Mouse (Mus musculus) midbrain, embryonic 10.5 days (tissue): ENCODE measurements around the gene Ttc12. TPM values are rescaled to one million over a fixed set of nuclear protein-coding genes. Genes with fewer than 3 reads are reported as not detected.

Experiments used
- DNase-seq: peaks from one replicate; pipeline ENCODE4 v3.0.0-alpha.2; 2017; ENCODE audit warnings: low spot score
- H3K27ac ChIP-seq: fragments of 300-500 bp; sonication (generic); replicated peaks from 2 replicates; pipeline ENCODE4 v1.5.1; 2016; ENCODE audit warnings: mild to moderate bottlenecking
- H3K27me3 ChIP-seq: fragments of 300-500 bp; sonication (generic); 2 replicates; pipeline ENCODE4 v1.6.1; 2016; ENCODE audit warnings: low read depth, mild to moderate bottlenecking; ENCODE audit not compliant: poor library complexity, severe bottlenecking
- H3K36me3 ChIP-seq: fragments of 300-500 bp; sonication (generic); 2 replicates; pipeline ENCODE4 v1.6.1; 2016; ENCODE audit warnings: mild to moderate bottlenecking, moderate library complexity
- H3K4me1 ChIP-seq: fragments of 300-500 bp; sonication (generic); 2 replicates; pipeline ENCODE4 v1.6.1; 2016
- H3K4me3 ChIP-seq: fragments of 300-500 bp; sonication (generic); 2 replicates; pipeline ENCODE4 v1.5.1; 2016; ENCODE audit warnings: mild to moderate bottlenecking, moderate library complexity
- H3K9me3 ChIP-seq: fragments of 300-500 bp; sonication (generic); replicated peaks from 2 replicates; pipeline ENCODE4 v1.6.1; 2016; ENCODE audit warnings: mild to moderate bottlenecking
- WGBS: fragments of 180-500 bp; shearing (Covaris S2); methylation state at CpG from one replicate; pipeline ENCODE4 v1.1.7; 2016; 5-methylcytosine and 5-hydroxymethylcytosine counted together
- polyA plus RNA-seq: library from polyadenylated mRNA; unstranded; fragments of >200 nt; fragmentation: Nextera tagmentation; extraction: Ambion mirVana; gene quantifications from 2 replicates; pipeline ENCODE4 v1.2.1, GENCODE M21; 2016

Gene Ttc12
- polyA plus RNA-seq, 1 experiment from 2014 or later, result 2.1 TPM

DNA sequence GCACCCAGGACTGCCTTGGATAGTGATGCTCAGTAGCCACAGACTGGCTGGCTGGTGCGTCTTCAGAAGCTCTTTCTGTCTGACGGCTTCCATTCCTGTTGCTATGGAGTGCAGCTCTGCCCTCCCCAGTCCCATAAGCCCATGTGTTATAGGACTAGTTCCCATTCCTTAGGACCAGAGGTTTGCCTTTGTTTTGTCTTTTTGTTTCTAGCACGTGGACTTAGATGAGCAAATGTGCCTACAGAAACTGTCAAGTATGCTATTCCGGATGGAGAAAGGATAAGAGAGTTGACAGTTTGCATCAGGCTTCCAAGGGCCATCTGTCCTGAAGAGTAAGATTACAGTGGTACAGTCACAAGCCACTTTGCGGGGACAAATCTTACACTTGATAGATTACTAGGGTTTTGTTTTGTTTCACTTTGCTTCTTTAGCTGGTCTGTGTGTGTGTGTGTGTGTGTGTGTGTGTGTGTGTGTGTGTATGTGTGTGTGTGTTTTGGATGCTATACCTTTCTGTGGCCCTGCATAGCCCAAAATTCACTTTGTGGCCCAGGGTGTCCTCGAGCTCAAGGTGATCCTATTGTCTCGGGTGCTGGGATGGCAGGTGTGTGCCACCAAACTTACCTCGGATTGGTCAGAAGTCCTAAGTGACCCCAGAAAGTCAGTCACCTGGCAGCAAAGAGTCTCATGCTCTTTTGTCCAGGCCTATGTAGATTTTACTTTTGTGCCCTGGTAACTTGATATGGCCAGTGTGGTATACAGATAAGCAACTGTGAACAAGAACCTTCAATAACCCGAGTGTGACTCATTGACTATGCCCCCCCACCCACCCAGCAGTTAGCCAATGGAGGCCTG lies 1.0 kb upstream of the Ttc12 start:
- no peaks in the 10 kb centered on the region for H3K36me3 ChIP-seq
- H3K27me3 ChIP-seq, result peaks cover 25% of the 10 kb centered on the region
- H3K4me1 ChIP-seq, result peaks cover 31% of the 10 kb centered on the region
- peak overlapping the region; percentile 69; the same call in 1 of the 2 replicates for H3K4me3 ChIP-seq
- no peak for DNase-seq
- WGBS, result 74% methylated on average over 9 of the region's 9 CpGs
- no peak overlapping the region for H3K27ac ChIP-seq
- H3K9me3 ChIP-seq, result no peaks in the 10 kb centered on the region

DNA sequence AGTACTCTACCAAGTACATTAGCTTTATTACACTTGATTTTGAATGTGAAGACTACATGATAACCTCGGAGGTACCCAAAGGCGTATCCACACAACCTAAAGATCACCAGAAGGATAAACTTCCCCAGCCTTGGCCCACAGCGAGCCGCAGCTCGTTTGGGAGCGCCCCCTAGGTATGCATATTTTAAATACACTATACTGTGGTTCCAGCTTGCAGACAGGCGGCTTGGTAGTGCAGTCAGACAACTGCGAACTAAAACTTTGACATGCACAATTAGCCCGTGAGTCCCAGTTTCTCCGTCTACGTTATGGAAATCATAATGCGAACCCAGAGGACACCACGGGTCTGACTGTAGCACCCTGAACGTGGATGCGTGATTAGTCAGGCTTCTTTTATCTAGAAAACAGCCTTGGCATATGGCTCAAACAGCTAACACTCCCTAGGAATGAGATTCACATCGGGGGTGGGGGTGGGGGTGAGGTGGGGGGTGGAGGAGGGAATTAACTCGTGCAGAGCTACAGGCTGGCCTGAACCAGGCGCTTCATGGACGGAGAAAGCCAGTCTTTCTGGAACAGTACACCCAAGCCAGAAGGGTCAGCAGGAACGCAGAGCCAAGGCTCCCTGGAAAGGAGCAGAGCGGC lies 654 bp downstream of the Ttc12 start:
- Histone ChIP-seq H3K9me3 (no peaks in the 10 kb centered on the region), H3K27ac (peak overlapping the region; percentile 82), H3K4me3 (peak overlapping the region; percentile 69), H3K4me1 (peaks cover 31% of the 10 kb centered on the region), H3K27me3 (peaks cover 25% of the 10 kb centered on the region), H3K36me3 (no peaks in the 10 kb centered on the region)
- DNase-seq, result peak; percentile 62
- 4% methylated on average over 21 of the region's 21 CpGs for WGBS

DNA sequence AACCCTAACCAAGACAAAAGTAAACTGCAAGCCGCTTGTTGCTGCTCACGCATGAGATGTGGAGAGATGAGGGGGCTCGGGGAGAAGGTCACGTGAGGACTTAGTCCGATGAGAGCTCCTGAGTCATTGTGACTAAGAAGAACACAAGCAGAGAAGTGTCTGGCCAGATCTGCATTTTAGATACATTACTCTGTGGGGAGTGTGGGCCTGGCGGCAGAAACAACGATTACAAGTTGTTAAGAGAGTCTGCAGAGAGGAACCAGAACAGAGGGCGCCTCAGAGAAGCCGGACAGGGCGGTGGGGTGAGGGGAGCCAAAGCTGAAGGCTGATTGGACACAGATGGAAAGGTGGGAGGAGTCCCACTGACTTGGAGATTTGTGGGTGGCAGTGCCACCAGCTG lies 2.7 kb downstream of the Ttc12 start:
- Histone ChIP-seq H3K36me3 (no peaks in the 10 kb centered on the region), H3K4me1 (peaks cover 24% of the 10 kb centered on the region), H3K27ac (0 out of 2 replicates have a peak overlapping the region, but pooled peaks have one; percentile 28), H3K27me3 (peaks cover 25% of the 10 kb centered on the region), H3K9me3 (no peaks in the 10 kb centered on the region), H3K4me3 (peak overlapping the region; percentile 42)
- DNase-seq, result peak; percentile 24
- WGBS, result 39% methylated on average over 10 of the region's 10 CpGs

DNA sequence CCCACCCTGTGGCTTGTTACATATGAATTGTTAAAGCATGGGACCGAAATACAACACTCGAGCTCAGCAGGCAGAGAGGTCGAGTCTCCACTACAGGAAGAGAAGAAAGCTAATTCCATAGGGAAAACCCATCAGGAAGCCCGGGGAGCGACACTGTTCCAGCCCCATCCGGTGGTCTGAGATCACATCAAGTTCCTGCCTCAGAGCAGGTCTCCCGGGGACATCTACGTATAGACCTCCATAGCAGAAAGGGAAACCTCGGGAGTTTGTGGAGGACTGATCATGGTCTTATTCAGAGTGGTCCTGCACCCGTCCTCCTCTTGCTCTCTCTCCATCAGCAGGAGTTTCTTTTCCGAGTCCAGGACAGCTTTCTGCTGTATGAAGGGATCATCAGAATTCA lies 13.9 kb downstream of the Ttc12 start:
- no peak overlapping the region for H3K4me3 ChIP-seq
- WGBS, result 76% methylated on average over 11 of the region's 11 CpGs
- H3K27ac ChIP-seq, result no peak overlapping the region
- H3K27me3 ChIP-seq, result no peaks in the 10 kb centered on the region
- DNase-seq, result no peak
- H3K36me3 ChIP-seq, result no peaks in the 10 kb centered on the region
- H3K4me1 ChIP-seq, result 0 out of 2 replicates have a peak, but pooled peaks cover 2% of the 10 kb centered on the region
- H3K9me3 ChIP-seq, result peaks cover 2% of the 10 kb centered on the region; the same call in 1 of the 2 replicates

DNA sequence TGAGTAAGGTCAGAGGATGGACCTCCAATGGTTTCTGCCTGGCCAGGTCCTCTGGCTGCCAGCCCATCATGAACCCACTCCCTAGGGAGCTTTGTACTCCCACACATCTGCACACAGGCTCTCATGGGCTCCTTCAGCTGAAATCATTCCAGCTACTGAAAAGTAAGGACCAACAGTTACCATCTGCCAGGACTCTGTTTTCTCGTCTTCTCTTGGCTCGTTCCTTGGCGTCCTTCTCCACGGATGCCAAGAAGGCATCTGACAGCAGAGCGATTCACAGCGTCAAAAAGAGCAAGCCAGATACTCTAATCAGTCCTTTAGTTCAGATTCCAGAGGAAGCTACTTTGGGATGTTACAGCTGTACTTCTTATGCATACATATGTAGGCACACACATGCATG lies 15.1 kb downstream of the Ttc12 start:
- Histone ChIP-seq H3K36me3 (no peaks in the 10 kb centered on the region), H3K4me3 (no peak overlapping the region), H3K9me3 (no peaks in the 10 kb centered on the region), H3K27ac (no peak overlapping the region), H3K27me3 (no peaks in the 10 kb centered on the region), H3K4me1 (0 out of 2 replicates have a peak, but pooled peaks cover 2% of the 10 kb centered on the region)
- no peak for DNase-seq
- WGBS, result 96% methylated on average over 6 of the region's 6 CpGs

DNA sequence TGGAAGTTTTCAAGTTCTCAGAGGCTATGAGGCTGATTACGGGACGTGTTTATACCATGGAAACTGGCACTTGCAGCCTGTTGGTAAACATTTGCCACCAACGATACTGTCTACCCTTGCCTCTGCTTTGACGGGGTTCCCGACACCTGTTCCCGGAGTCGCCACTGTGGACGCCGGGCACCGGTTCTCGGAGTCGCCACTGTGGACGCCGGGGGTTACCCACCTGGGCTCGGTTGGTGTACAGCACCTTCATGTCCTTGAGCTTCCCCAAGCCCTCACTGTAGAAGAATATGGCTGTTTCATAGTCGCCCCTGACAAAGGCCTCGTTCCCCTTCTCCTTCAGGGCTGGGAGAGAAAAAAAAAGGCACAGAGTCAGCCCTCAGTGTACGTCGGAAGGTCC lies 16.0 kb downstream of the Ttc12 start:
- H3K27ac ChIP-seq, result no peak overlapping the region
- H3K36me3 ChIP-seq, result no peaks in the 10 kb centered on the region
- 96% methylated on average over 19 of the region's 19 CpGs for WGBS
- no peak overlapping the region for H3K4me3 ChIP-seq
- no peaks in the 10 kb centered on the region for H3K27me3 ChIP-seq
- 0 out of 2 replicates have a peak, but pooled peaks cover 2% of the 10 kb centered on the region for H3K4me1 ChIP-seq
- DNase-seq, result no peak
- H3K9me3 ChIP-seq, result no peaks in the 10 kb centered on the region

DNA sequence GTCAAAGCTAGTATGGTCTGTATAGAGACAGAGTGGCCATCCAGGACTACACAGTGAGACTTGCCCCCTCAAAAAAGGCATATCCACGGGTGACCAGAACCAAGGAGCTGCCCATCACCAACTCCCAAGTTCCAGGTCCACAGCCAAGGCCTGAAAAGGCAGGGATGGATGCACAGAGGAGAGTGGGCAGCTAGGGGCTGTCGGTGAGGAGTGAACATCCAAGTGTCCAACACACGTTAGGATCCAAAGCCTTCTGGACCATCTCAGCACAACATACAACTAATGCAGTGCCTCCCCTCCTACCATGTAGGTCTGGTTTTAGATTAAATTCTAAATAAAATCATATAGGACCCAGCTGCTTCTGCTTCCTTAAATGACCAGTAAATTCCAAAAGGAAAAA lies 29.9 kb downstream of the Ttc12 start:
- DNase-seq, result no peak
- H3K4me3 ChIP-seq, result no peak overlapping the region

DNA sequence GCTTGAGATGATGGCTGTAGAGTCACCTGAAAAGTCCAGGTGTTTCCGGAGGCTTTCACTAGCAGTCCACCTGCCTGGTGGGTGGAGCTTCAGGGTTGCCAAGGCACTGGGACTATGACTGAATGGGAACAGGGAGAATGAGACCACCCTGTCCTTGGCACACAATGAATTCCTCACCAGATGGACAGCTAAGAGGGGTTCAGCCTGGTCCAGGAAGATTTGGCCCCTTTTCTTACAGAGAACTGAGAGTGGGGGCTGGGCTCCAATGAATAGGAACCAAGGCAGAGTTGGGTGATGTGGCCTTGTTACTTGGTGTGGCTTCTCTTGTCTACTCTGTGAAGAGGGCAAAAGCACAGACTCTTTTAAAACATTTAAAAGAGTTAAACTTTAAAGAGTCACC lies 33.6 kb downstream of the Ttc12 start:
- H3K27ac ChIP-seq, result no peak overlapping the region
- H3K4me3 ChIP-seq, result no peak overlapping the region
- no peaks in the 10 kb centered on the region for H3K27me3 ChIP-seq
- no peaks in the 10 kb centered on the region for H3K36me3 ChIP-seq
- H3K9me3 ChIP-seq, result no peaks in the 10 kb centered on the region
- H3K4me1 ChIP-seq, result no peaks in the 10 kb centered on the region
- no peak for DNase-seq
- WGBS, result 94% methylated on average over 1 of the region's 1 CpGs

More for the DNA sequence above, 29.9 kb downstream of the Ttc12 start:
- H3K27ac ChIP-seq, result no peak overlapping the region
- H3K27me3 ChIP-seq, result no peaks in the 10 kb centered on the region
- no peaks in the 10 kb centered on the region for H3K4me1 ChIP-seq
- H3K9me3 ChIP-seq, result no peaks in the 10 kb centered on the region
- WGBS, result 90% methylated on average over 3 of the region's 3 CpGs
- no peaks in the 10 kb centered on the region for H3K36me3 ChIP-seq

DNA sequence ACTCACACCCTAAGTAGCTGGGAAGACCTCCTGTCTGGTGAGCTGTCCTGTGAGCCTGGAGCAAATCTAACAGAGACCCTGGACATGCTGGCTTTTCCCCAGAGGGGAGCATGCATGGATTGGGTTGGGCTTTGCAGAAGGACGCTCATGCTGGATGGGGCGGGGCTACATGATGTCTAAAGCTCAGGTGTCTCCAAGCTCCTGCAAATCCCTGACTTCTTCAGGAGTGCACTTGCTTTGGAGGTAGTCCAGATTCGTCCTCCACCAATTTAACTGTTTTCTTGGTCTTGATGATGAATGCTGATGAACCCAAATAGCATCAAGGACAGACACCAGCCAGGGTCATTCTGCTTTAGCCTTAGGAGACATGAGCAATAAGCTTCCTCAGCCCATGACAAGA lies 35.5 kb downstream of the Ttc12 start:
- no peak for DNase-seq
- Histone ChIP-seq H3K4me1 (no peaks in the 10 kb centered on the region), H3K27ac (no peak overlapping the region), H3K9me3 (no peaks in the 10 kb centered on the region), H3K36me3 (no peaks in the 10 kb centered on the region), H3K4me3 (no peak overlapping the region), H3K27me3 (no peaks in the 10 kb centered on the region)
- WGBS, result 85% methylated on average over 3 of the region's 3 CpGs

DNA sequence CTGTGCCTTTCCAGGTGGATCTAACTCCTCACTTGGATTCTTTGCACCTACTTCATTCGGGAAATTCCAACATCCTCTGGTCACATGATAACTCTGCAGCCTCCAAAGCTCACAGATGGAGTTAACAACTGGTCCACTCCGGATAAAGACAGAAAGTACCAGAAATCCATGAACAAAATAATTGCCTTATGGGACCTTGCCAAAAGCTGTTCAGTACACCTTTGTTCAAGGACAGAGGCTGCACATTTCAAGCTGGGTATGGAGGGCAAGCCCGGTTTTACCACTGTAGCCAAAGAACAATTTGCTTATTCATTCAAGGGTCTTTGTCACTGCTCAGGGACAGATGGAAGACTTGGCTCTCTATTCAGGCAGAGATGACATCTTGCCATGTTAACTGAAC lies 43.4 kb downstream of the Ttc12 start:
- no peaks in the 10 kb centered on the region for H3K9me3 ChIP-seq
- DNase-seq, result no peak
- H3K27ac ChIP-seq, result no peak overlapping the region
- no peaks in the 10 kb centered on the region for H3K27me3 ChIP-seq
- no peak overlapping the region for H3K4me3 ChIP-seq
- H3K36me3 ChIP-seq, result no peaks in the 10 kb centered on the region
- WGBS, result 86% methylated on average over 3 of the region's 3 CpGs
- peaks cover 6% of the 10 kb centered on the region; the same call in 1 of the 2 replicates for H3K4me1 ChIP-seq

DNA sequence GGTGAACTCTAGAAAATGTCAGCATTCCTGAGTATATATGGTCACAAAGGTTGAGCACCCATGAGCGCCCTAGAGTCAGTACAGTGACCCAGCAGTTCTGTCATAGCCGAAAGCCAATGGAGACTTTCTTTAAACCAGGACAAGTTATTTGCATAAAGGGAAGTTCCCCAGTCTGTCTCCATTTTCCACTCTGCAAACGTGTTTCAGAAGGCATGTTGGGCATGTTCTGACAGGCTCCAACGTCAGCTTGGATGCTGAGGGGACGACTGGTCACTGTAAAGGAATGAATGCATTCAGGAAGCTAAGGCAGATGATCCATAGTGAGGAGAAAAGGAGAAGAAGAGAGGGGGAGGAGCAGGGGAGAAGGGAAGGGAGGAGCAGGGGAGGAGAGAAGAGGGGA lies 58.5 kb downstream of the Ttc12 start:
- DNase-seq, result no peak
- Histone ChIP-seq H3K4me1 (no peaks in the 10 kb centered on the region), H3K27me3 (no peaks in the 10 kb centered on the region), H3K9me3 (no peaks in the 10 kb centered on the region), H3K27ac (no peak overlapping the region), H3K36me3 (no peaks in the 10 kb centered on the region), H3K4me3 (no peak overlapping the region)
- WGBS, result 78% methylated on average over 5 of the region's 5 CpGs

DNA sequence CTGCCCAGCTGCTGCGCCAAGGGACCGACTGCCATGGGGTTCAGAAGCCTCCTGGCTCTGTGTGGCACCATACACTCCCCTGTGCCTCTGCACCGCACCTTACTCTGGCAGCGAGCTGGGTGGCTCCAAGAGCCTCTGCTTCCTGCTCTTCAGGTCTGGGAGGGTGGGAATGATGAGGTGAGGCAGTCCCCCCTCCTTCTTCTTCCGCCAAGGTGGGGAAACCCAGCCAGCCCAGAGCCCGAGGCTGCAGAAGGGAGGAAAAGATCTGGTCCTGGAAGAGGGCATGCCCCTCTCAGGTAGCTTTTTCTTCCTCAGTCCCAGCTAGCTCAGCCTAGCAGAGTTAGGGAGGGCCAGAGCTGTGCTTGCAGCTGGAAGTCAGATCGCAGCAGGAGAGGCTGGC lies 59.1 kb downstream of the Ttc12 start, which contains the start of gene Ankk1:
Ankk1 (minus strand) TSS at position 101 of the 400 bp plus-strand sequence.
- 89% methylated on average over 7 of the region's 7 CpGs for WGBS
- H3K27me3 ChIP-seq, result no peaks in the 10 kb centered on the region
- no peak for DNase-seq
- H3K36me3 ChIP-seq, result no peaks in the 10 kb centered on the region
- no peaks in the 10 kb centered on the region for H3K4me1 ChIP-seq
- H3K4me3 ChIP-seq, result no peak within 1 kb of the TSS
- H3K9me3 ChIP-seq, result no peaks in the 10 kb centered on the region
- H3K27ac ChIP-seq, result no peak within 1 kb of the TSS; the same call in 1 of the 2 replicates

DNA sequence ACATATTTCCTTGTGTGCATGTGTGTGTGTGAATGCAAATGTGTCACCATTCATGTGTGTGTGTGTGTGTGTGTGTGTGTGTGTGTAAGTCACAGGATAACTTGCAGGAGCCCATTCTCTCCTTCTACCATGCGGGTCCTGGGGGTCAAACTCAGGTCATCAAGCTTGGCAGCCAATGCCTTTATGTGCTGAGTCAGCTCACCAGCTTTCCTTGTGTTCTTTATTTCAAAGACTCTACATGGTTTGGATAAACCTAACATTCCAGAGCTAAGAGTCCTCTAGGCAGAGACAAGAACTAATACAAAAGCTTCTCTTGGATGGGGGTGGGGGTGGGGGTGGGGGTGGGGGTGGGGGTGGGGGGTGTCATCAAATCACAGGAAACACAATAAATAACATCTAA lies 60.4 kb downstream of the Ttc12 start:
- Histone ChIP-seq H3K4me3 (no peak overlapping the region), H3K9me3 (no peaks in the 10 kb centered on the region), H3K4me1 (no peaks in the 10 kb centered on the region), H3K27ac (no peak overlapping the region), H3K27me3 (no peaks in the 10 kb centered on the region), H3K36me3 (no peaks in the 10 kb centered on the region)
- no peak for DNase-seq
- 41% methylated on average over 1 of the region's 1 CpGs for WGBS
